ENCODE assay signal across 3 mouse cellular contexts in genomic region chr6:69125669-69126068, GRCm38 (mm10).
A peak's percentile ranks its signal among the peaks of the same experiment; 100 is the strongest.
DNase-seq lines count a peak whose midpoint lies in the region; TF ChIP-seq lines count a peak whose summit lies in the region.
"Not testable (repeated sequence)": the region's sequence is repeated elsewhere in the genome, so short reads cannot be mapped to it uniquely, and the experiment has no call there.

No protein-coding gene starts in this region.

- H3K36me3 ChIP-seq in CH12.LX (replicated peaks in 1 of 2; ENCODE audit: control insufficient read depth in 1 of 2, insufficient read depth in 1 of 2, low read length in 1 of 2); myocyte (ENCODE audit: control insufficient read depth, insufficient read depth): not testable (repeated sequence)

- not testable (repeated sequence) for H3K9ac ChIP-seq in CH12.LX (ENCODE audit: insufficient read depth, low read depth)

- peak overlapping the region in 1 of 3 experiments; percentile 47 for H3K4me3 ChIP-seq in CH12.LX (replicated peaks in 1 of 3; ENCODE audit: low read depth in 2 of 3, low read length in 2 of 3, poor library complexity in 1 of 3)
- not testable (repeated sequence) for H3K4me3 ChIP-seq in myocyte

- not testable (repeated sequence) for TF ChIP-seq CTCF in CH12.LX (conservative IDR thresholded peaks at IDR 0.05 in 1 of 2, IDR thresholded peaks at IDR 0.05 in 1 of 2; ENCODE audit: low read depth in 2 of 2, low read length in 2 of 2)

- H3K79me2 ChIP-seq in CH12.LX (replicated peaks; ENCODE audit: control insufficient read depth, extremely low read depth, insufficient read depth, poor library complexity, severe bottlenecking); myocyte (ENCODE audit: control insufficient read depth, insufficient read depth): not testable (repeated sequence)

- H3K4me2 ChIP-seq in CH12.LX (ENCODE audit: insufficient read depth, low read depth, poor library complexity, severe bottlenecking), result 0 out of 2 replicates have a peak overlapping the region, but pooled peaks have one; percentile 49
- H3K4me2 ChIP-seq in myocyte (ENCODE audit: low read depth), result not testable (repeated sequence)

- not testable (repeated sequence) for TF ChIP-seq POLR2A in CH12.LX (IDR thresholded peaks at IDR 0.05; ENCODE audit: low read depth, low read length); myocyte (IDR thresholded peaks at IDR 0.05; ENCODE audit: insufficient read length, low read depth)

- not testable (repeated sequence) for H3ac ChIP-seq in myocyte (ENCODE audit: control insufficient read depth, insufficient read length)

- H3K27ac ChIP-seq in CH12.LX (ENCODE audit: insufficient read depth, low read depth), result not testable (repeated sequence)

- not testable (repeated sequence) for H3K9me3 ChIP-seq in CH12.LX (replicated peaks; ENCODE audit: low read length)

- in situ Hi-C loops in CH12.LX (cut with MboI; ENCODE audit: low pct_ligation_motif_present, low pct_unique_long_range_greater_than_20kb, low sequenced_read_pairs), result not testable (repeated sequence)

- not testable (repeated sequence) for H3K4me1 ChIP-seq in CH12.LX (ENCODE audit: control insufficient read depth in 1 of 2, insufficient read depth in 2 of 2)

- dilution Hi-C loops in CH12.LX (cut with MboI; ENCODE audit: extremely low pct_ligation_motif_present, extremely low pct_unique_long_range_greater_than_20kb, low sequenced_read_pairs), result not testable (repeated sequence)

- not testable (repeated sequence) for H3K27me3 ChIP-seq in CH12.LX (replicated peaks); myocyte (ENCODE audit: control insufficient read depth, insufficient read depth, insufficient read length)

- DNase-seq in CH12.LX (ENCODE audit: extremely low read depth), result not testable (repeated sequence)
- peak; percentile 14 for DNase-seq in MN1 (ENCODE audit: low spot score)

- not testable (repeated sequence) for TF ChIP-seq RAD21 in CH12.LX (IDR thresholded peaks at IDR 0.05; ENCODE audit: low read depth, low read length)

- TF ChIP-seq EP300 in CH12.LX (IDR thresholded peaks at IDR 0.05; ENCODE audit: low read length), result not testable (repeated sequence)

TF ChIP-seq in CH12.LX, 34 proteins besides CTCF, POLR2A, EP300 and RAD21:
- TF ChIP-seq MXI1 (IDR thresholded peaks at IDR 0.05; ENCODE audit: low read depth, low read length) (peak; percentile 53; the same call in 1 of the 2 replicates), SIN3A (IDR thresholded peaks at IDR 0.05; ENCODE audit: low read length) (peak; percentile 61; the same call in 1 of the 2 replicates)
TF ChIP-seq in CH12.LX: peak in this region for 2; not testable (repeated sequence) for 32.

TF ChIP-seq in myocyte, 11 proteins besides CTCF, POLR2A, EP300 and RAD21:
- peak; percentile 60 for TF ChIP-seq REST (IDR thresholded peaks at IDR 0.05; ENCODE audit: insufficient read depth, insufficient read length)
